Mouse (Mus musculus) midbrain, postnatal 0 days (tissue): ENCODE data around the gene Pard3b. TPM values are rescaled to one million over a fixed set of nuclear protein-coding genes. Genes with fewer than 3 reads are reported as not detected.

Experiments
- ATAC-seq: fragments of 200-750 bp; cut with Nextera tagmentation; 2 replicates; pipeline ENCODE4 v1.8.0; 2017; ENCODE audit warnings: moderate number of reproducible peaks, mild to moderate bottlenecking, moderate TSS enrichment, moderate library complexity; ENCODE audit not compliant: low FRiP score
- DNase-seq: peaks from one replicate; pipeline ENCODE4 v3.0.0-alpha.2; 2015; ENCODE audit warnings: low spot score
- H3K27ac ChIP-seq: fragments of 300-500 bp; sonication (generic); 2 replicates; pipeline ENCODE4 v1.5.1; 2014; ENCODE audit warnings: low read depth, mild to moderate bottlenecking, low read length, mixed read lengths
- H3K27me3 ChIP-seq: fragments of 300-500 bp; sonication (generic); 2 replicates; pipeline ENCODE4 v1.6.1; 2014; ENCODE audit warnings: low read length, control low read depth, mixed read lengths; ENCODE audit not compliant: insufficient read depth
- H3K36me3 ChIP-seq: fragments of 300-500 bp; sonication (generic); 2 replicates; pipeline ENCODE4 v1.6.1; 2014; ENCODE audit warnings: low read length, control low read depth, mixed read lengths; ENCODE audit not compliant: insufficient read depth
- H3K4me1 ChIP-seq: fragments of 300-500 bp; sonication (generic); 2 replicates; pipeline ENCODE4 v1.6.1; 2014; ENCODE audit warnings: mild to moderate bottlenecking, control low read depth, antibody characterized with exemption, low read length, mixed read lengths; ENCODE audit not compliant: insufficient read depth
- H3K4me2 ChIP-seq: fragments of 300-500 bp; sonication (generic); 2 replicates; pipeline ENCODE4 v1.6.1; 2014; ENCODE audit warnings: low read depth, mild to moderate bottlenecking, low read length, mixed read lengths; ENCODE audit not compliant: poor library complexity, severe bottlenecking
- H3K4me3 ChIP-seq: fragments of 300-500 bp; sonication (generic); 2 replicates; pipeline ENCODE4 v1.5.1; 2014; ENCODE audit warnings: low read depth, mild to moderate bottlenecking, low read length, moderate library complexity
- H3K9ac ChIP-seq: fragments of 300-500 bp; sonication (generic); replicated peaks from 2 replicates; pipeline ENCODE4 v1.6.1; 2014; ENCODE audit warnings: mild to moderate bottlenecking, low read length, moderate library complexity, mixed read lengths; ENCODE audit not compliant: poor library complexity, severe bottlenecking
- H3K9me3 ChIP-seq: fragments of 300-500 bp; sonication (generic); 2 replicates; pipeline ENCODE4 v1.6.1; 2016; ENCODE audit warnings: low read length, control low read depth
- CTCF ChIP-seq: IDR thresholded peaks from 2 replicates; pipeline ENCODE4 v1.5.1; 2016; ENCODE audit warnings: antibody characterized with exemption, mild to moderate bottlenecking
- WGBS: fragments of 180-500 bp; shearing (Covaris S2); extraction: QIAGEN DNeasy Blood & Tissue Kit; methylation state at CpG from one replicate; pipeline ENCODE4 v1.1.7; 2014; 5-methylcytosine and 5-hydroxymethylcytosine counted together
- polyA plus RNA-seq: library from polyadenylated mRNA; unstranded; fragments of >200 nt; fragmentation: Nextera tagmentation; extraction: Ambion mirVana; gene quantifications from 2 replicates; pipeline ENCODE4 v1.2.1, GENCODE M21; 2015
- total RNA-seq: library from RNA; depleted of rRNA; stranded (reverse); fragments of >200 nt; gene quantifications from 2 replicates; pipeline ENCODE4 v1.2.3, GENCODE M21; 2014

Pard3b gene
- total and polyA plus RNA-seq, 2 experiments from 2014 or later: 5.3 to 7.0 TPM

- no peaks in the 10 kb centered on the region for H3K9me3 ChIP-seq
- TF ChIP-seq CTCF: no peak
- H3K4me2 ChIP-seq: no peak overlapping the region
- no peak overlapping the region for H3K27ac ChIP-seq
- whole genome bisulfite sequencing: 84% methylated on average over 4 of the region's 4 CpGs
- no peaks in the 10 kb centered on the region for H3K36me3 ChIP-seq
- no peak overlapping the region for H3K4me3 ChIP-seq
- ATAC-seq (no peak), DNase-seq (no peak)
- H3K4me1 ChIP-seq: no peaks in the 10 kb centered on the region
- H3K27me3 ChIP-seq: no peaks in the 10 kb centered on the region
- H3K9ac ChIP-seq: no peak overlapping the region
These were observed 323.9 kb downstream of the Pard3b start for GRCm38 (mm10) chr1:61962571-61962970.

- H3K27me3 ChIP-seq: no peaks in the 10 kb centered on the region
- peak; percentile 35 for TF ChIP-seq CTCF
- DNase-seq (no peak), ATAC-seq (no peak)
- H3K9ac ChIP-seq: no peak overlapping the region
- no peaks in the 10 kb centered on the region for H3K9me3 ChIP-seq
- no peak overlapping the region for H3K27ac ChIP-seq
- H3K4me3 ChIP-seq: no peak overlapping the region
- no peaks in the 10 kb centered on the region for H3K36me3 ChIP-seq
- H3K4me2 ChIP-seq: no peak overlapping the region
- 70% methylated on average over 3 of the region's 3 CpGs for WGBS
- no peaks in the 10 kb centered on the region for H3K4me1 ChIP-seq
These were observed 328.5 kb downstream of the Pard3b start for GRCm38 (mm10) chr1:61967124-61967523.

- Histone ChIP-seq H3K27me3 (no peaks in the 10 kb centered on the region), H3K4me1 (no peaks in the 10 kb centered on the region), H3K9ac (no peak overlapping the region), H3K4me3 (no peak overlapping the region), H3K4me2 (no peak overlapping the region), H3K27ac (no peak overlapping the region), H3K9me3 (no peaks in the 10 kb centered on the region), H3K36me3 (no peaks in the 10 kb centered on the region)
- no peak for DNase-seq
- ATAC-seq: no peak
- WGBS: 31% methylated on average over 4 of the region's 4 CpGs
- TF ChIP-seq CTCF: no peak
These were observed 329.2 kb downstream of the Pard3b start for GRCm38 (mm10) chr1:61967807-61968206.

- H3K4me2 ChIP-seq: no peak overlapping the region
- H3K27me3 ChIP-seq: no peaks in the 10 kb centered on the region
- ATAC-seq (no peak), DNase-seq (no peak)
- 0 out of 2 replicates have a peak, but pooled peaks cover 3% of the 10 kb centered on the region for H3K4me1 ChIP-seq
- TF ChIP-seq CTCF: no peak
- no peaks in the 10 kb centered on the region for H3K9me3 ChIP-seq
- no peak overlapping the region for H3K27ac ChIP-seq
- no peak overlapping the region for H3K9ac ChIP-seq
- no peaks in the 10 kb centered on the region for H3K36me3 ChIP-seq
- 21% methylated on average over 3 of the region's 3 CpGs for WGBS
- H3K4me3 ChIP-seq: no peak overlapping the region
These were observed 359.1 kb downstream of the Pard3b start for GRCm38 (mm10) chr1:61997711-61998110.

GRCm38 (mm10) chr1:62008811-62009210, 370.2 kb downstream of the Pard3b start:
- no peak for TF ChIP-seq CTCF
- no peak overlapping the region for H3K4me2 ChIP-seq
- DNase-seq (no peak), ATAC-seq (no peak)
- H3K9me3 ChIP-seq: no peaks in the 10 kb centered on the region
- no peaks in the 10 kb centered on the region for H3K27me3 ChIP-seq
- H3K9ac ChIP-seq: no peak overlapping the region
- H3K36me3 ChIP-seq: no peaks in the 10 kb centered on the region
- H3K4me3 ChIP-seq: no peak overlapping the region
- H3K27ac ChIP-seq: no peak overlapping the region
- WGBS: 85% methylated on average over 2 of the region's 2 CpGs
- H3K4me1 ChIP-seq: no peaks in the 10 kb centered on the region

- DNase-seq: no peak
- TF ChIP-seq CTCF: no peak
- no peak for ATAC-seq
- H3K27ac ChIP-seq: no peak overlapping the region
- WGBS: 80% methylated on average over 4 of the region's 4 CpGs
- H3K4me2 ChIP-seq: no peak overlapping the region
- H3K4me1 ChIP-seq: no peaks in the 10 kb centered on the region
- H3K36me3 ChIP-seq: no peaks in the 10 kb centered on the region
- no peaks in the 10 kb centered on the region for H3K27me3 ChIP-seq
- H3K9ac ChIP-seq: no peak overlapping the region
- no peaks in the 10 kb centered on the region for H3K9me3 ChIP-seq
- no peak overlapping the region for H3K4me3 ChIP-seq
These were observed 373.1 kb downstream of the Pard3b start for GRCm38 (mm10) chr1:62011712-62012111.
